Mouse (Mus musculus): ENCODE data around the gene Chst2. TPM values are rescaled to one million over a fixed set of nuclear protein-coding genes. Genes with fewer than 3 reads are reported as not detected.

Gene Chst2
- 10 to 100 TPM; 66.8 to 67.4 TPM for total RNA-seq (2021)
- long read RNA-seq, experiment 1, full-length matches to known transcripts: 220 of 259 reads
- long read RNA-seq, experiment 1, partial matches to known transcripts: 0 of 259 reads
- long read RNA-seq, experiment 1, other reads (novel, unspliced or antisense): 39 of 259 reads
- long read RNA-seq, experiment 2, full-length matches to known transcripts: 171 of 202 reads
- long read RNA-seq, experiment 2, partial matches to known transcripts: 0 of 202 reads
- long read RNA-seq, experiment 2, other reads (novel, unspliced or antisense): 31 of 202 reads

- DNase-seq (ENCODE audit: extremely low spot score in 1 of 2, low spot score in 2 of 2): peak; percentile 91 to 93
- TF ChIP-seq CTCF (IDR thresholded peaks at IDR 0.05): no peak; the same call in 1 of the 2 replicates
- Histone ChIP-seq H3K27ac (peak within 1 kb of the TSS; percentile 91), H3K4me3 (peak within 1 kb of the TSS; percentile 95)
- intact Hi-C loops (cut with DNase I): loop anchor here (5.0 to 10.0 kb wide), 3 partner anchors 85 to 332 kb away; no protein-coding TSS in a partner anchor
These were observed at the start of gene Chst2 for GRCm38 (mm10) chr9:95406571-95407561. Gene Chst2 (minus strand): TSS chr9:95406722.

GRCm38 (mm10) chr9:95451931-95452330 lies 45.4 kb upstream of the Chst2 start:
- intact Hi-C loops (cut with DNase I): no loop called here
- no peak overlapping the region for H3K27ac ChIP-seq
- DNase-seq (ENCODE audit: extremely low spot score in 1 of 2, low spot score in 2 of 2): no peak
- TF ChIP-seq CTCF (IDR thresholded peaks at IDR 0.05): no peak
- H3K4me3 ChIP-seq: no peak overlapping the region

- intact Hi-C loops (cut with DNase I): no loop called here
- no peak overlapping the region for H3K27ac ChIP-seq
- no peak overlapping the region for H3K4me3 ChIP-seq
- TF ChIP-seq CTCF (IDR thresholded peaks at IDR 0.05): no peak
- DNase-seq (ENCODE audit: extremely low spot score in 1 of 2, low spot score in 2 of 2): no peak
These were observed 44.1 kb upstream of the Chst2 start for GRCm38 (mm10) chr9:95450586-95450985.

- intact Hi-C loops (cut with DNase I): no loop called here
- no peak overlapping the region for H3K27ac ChIP-seq
- peak; percentile 53 for TF ChIP-seq CTCF (IDR thresholded peaks at IDR 0.05)
- H3K4me3 ChIP-seq: peak overlapping the region; percentile 30; the same call in 1 of the 2 replicates
- DNase-seq (ENCODE audit: extremely low spot score in 1 of 2, low spot score in 2 of 2): peak in 1 of 2 experiments; percentile 41
These were observed 35.8 kb upstream of the Chst2 start for GRCm38 (mm10) chr9:95442321-95442731.

GRCm38 (mm10) chr9:95437883-95438282 lies 31.4 kb upstream of the Chst2 start:
- DNase-seq (ENCODE audit: extremely low spot score in 1 of 2, low spot score in 2 of 2): no peak
- no peak for TF ChIP-seq CTCF (IDR thresholded peaks at IDR 0.05)
- intact Hi-C loops (cut with DNase I): no loop called here
- Histone ChIP-seq H3K4me3 (no peak overlapping the region), H3K27ac (no peak overlapping the region)

- intact Hi-C loops (cut with DNase I): no loop called here
- Histone ChIP-seq H3K4me3 (no peak overlapping the region), H3K27ac (no peak overlapping the region)
- DNase-seq (ENCODE audit: extremely low spot score in 1 of 2, low spot score in 2 of 2): no peak
- TF ChIP-seq CTCF (IDR thresholded peaks at IDR 0.05): no peak
These were observed 29.7 kb upstream of the Chst2 start for GRCm38 (mm10) chr9:95436294-95436613.

GRCm38 (mm10) chr9:95435506-95436293 lies 29.2 kb upstream of the Chst2 start:
- intact Hi-C loops (cut with DNase I): no loop called here
- TF ChIP-seq CTCF (IDR thresholded peaks at IDR 0.05): no peak
- H3K4me3 ChIP-seq: no peak overlapping the region
- no peak for DNase-seq (ENCODE audit: extremely low spot score in 1 of 2, low spot score in 2 of 2)
- no peak overlapping the region for H3K27ac ChIP-seq

- intact Hi-C loops (cut with DNase I): no loop called here
- no peak for DNase-seq (ENCODE audit: extremely low spot score in 1 of 2, low spot score in 2 of 2)
- Histone ChIP-seq H3K27ac (no peak overlapping the region), H3K4me3 (no peak overlapping the region)
- no peak for TF ChIP-seq CTCF (IDR thresholded peaks at IDR 0.05)
These were observed 21.8 kb upstream of the Chst2 start for GRCm38 (mm10) chr9:95428277-95428676.

- intact Hi-C loops (cut with DNase I): no loop called here
- H3K27ac ChIP-seq: no peak overlapping the region
- no peak overlapping the region for H3K4me3 ChIP-seq
- TF ChIP-seq CTCF (IDR thresholded peaks at IDR 0.05): peak; percentile 5
- no peak for DNase-seq (ENCODE audit: extremely low spot score in 1 of 2, low spot score in 2 of 2)
These were observed 7.4 kb upstream of the Chst2 start for GRCm38 (mm10) chr9:95413911-95414310.

GRCm38 (mm10) chr9:95412047-95412446 lies 5.5 kb upstream of the Chst2 start:
- DNase-seq (ENCODE audit: extremely low spot score in 1 of 2, low spot score in 2 of 2): no peak
- intact Hi-C loops (cut with DNase I): no loop called here

GRCm38 (mm10) chr9:95407586-95408220 lies 1.2 kb upstream of the Chst2 start:
- Histone ChIP-seq H3K27ac (peak overlapping the region; percentile 78), H3K4me3 (peak overlapping the region; percentile 95)
- intact Hi-C loops (cut with DNase I): loop anchor here (5.0 to 10.0 kb wide), 3 partner anchors 85 to 333 kb away; no protein-coding TSS in a partner anchor
- DNase-seq (ENCODE audit: extremely low spot score in 1 of 2, low spot score in 2 of 2): no peak
- no peak for TF ChIP-seq CTCF (IDR thresholded peaks at IDR 0.05)

More at GRCm38 (mm10) chr9:95412047-95412446, 5.5 kb upstream of the Chst2 start:
- H3K4me3 ChIP-seq: no peak overlapping the region
- no peak overlapping the region for H3K27ac ChIP-seq
- no peak for TF ChIP-seq CTCF (IDR thresholded peaks at IDR 0.05)

Data from left cerebral cortex, adult 2 months (tissue).